Mouse (Mus musculus) MEL (cell line): ENCODE measurements around the gene Cnpy2. TPM values are rescaled to one million over a fixed set of nuclear protein-coding genes. Genes with fewer than 3 reads are reported as not detected.
A peak's percentile ranks its signal among the peaks of the same experiment; 100 is the strongest.

Experiments
- DNase-seq: peaks from one replicate; pipeline ENCODE4 v3.0.0; 2011; ENCODE audit warnings: low read depth, low spot score
- H3K27ac ChIP-seq: 2 replicates; pipeline ENCODE4 v1.5.1; 2012; ENCODE audit warnings: low read depth, mild to moderate bottlenecking, control low read depth, low read length, moderate library complexity; ENCODE audit not compliant: control insufficient read depth
- H3K27me3 ChIP-seq, 2 experiments: fragments of 150-350 bp in 1 of 2; sonication (generic) in 1 of 2; 2 replicates each; pipeline ENCODE4 v1.6.1; 2012; ENCODE audit warnings: low read length in 2 of 2, mild to moderate bottlenecking in 2 of 2, improper control_type of control experiment in 1 of 2, moderate library complexity in 1 of 2; ENCODE audit not compliant: insufficient read depth in 2 of 2, control insufficient read depth in 1 of 2
- H3K36me3 ChIP-seq, 2 experiments: 2 replicates each; pipeline ENCODE4 v1.6.1; 2012 to 2014; ENCODE audit warnings: low read length in 2 of 2, improper control_type of control experiment in 1 of 2, inconsistent platforms in 1 of 2, mild to moderate bottlenecking in 1 of 2; ENCODE audit not compliant: insufficient read depth in 2 of 2, control insufficient read depth in 1 of 2
- H3K4me1 ChIP-seq, 2 experiments: fragments of 150-350 bp in 1 of 2; sonication (generic) in 1 of 2; 2 replicates each; pipeline ENCODE4 v1.6.1; 2012; ENCODE audit warnings: low read length in 2 of 2, improper control_type of control experiment in 1 of 2, mild to moderate bottlenecking in 1 of 2; ENCODE audit not compliant: insufficient read depth in 2 of 2, control insufficient read depth in 1 of 2
- H3K4me3 ChIP-seq, 2 experiments: fragments of 150-350 bp in 1 of 2; sonication (generic) in 1 of 2; 2 replicates each; pipeline ENCODE4 v1.5.1; 2012; ENCODE audit warnings: low read depth in 2 of 2, low read length in 2 of 2, mild to moderate bottlenecking in 2 of 2, moderate library complexity in 2 of 2, control low read depth in 1 of 2, improper control_type of control experiment in 1 of 2; ENCODE audit not compliant: control insufficient read depth in 1 of 2, insufficient read depth in 1 of 2
- H3K79me2 ChIP-seq: 2 replicates; pipeline ENCODE4 v1.6.1; 2012; ENCODE audit warnings: mild to moderate bottlenecking, low read length, moderate library complexity; ENCODE audit not compliant: control insufficient read depth, poor library complexity, insufficient read depth
- H3K9ac ChIP-seq: 2 replicates; pipeline ENCODE4 v1.6.1; 2012; ENCODE audit warnings: low read depth, mild to moderate bottlenecking, control low read depth, low read length, moderate library complexity; ENCODE audit not compliant: control insufficient read depth, poor library complexity, severe bottlenecking
- H3K9me3 ChIP-seq: fragments of 150-350 bp; sonication (generic); replicated peaks from 2 replicates; pipeline ENCODE4 v1.6.1; 2012; ENCODE audit warnings: mild to moderate bottlenecking, low read length, improper control_type of control experiment, moderate library complexity; ENCODE audit not compliant: insufficient read depth
- BHLHE40 ChIP-seq: IDR thresholded peaks from 2 replicates; pipeline ENCODE4 v1.6.1; 2012; ENCODE audit warnings: low read depth, mild to moderate bottlenecking, inconsistent platforms, low read length, improper control_type of control experiment, borderline replicate concordance
- CTCF ChIP-seq, 3 experiments: IDR thresholded peaks in 2 of 3; conservative IDR thresholded peaks in 1 of 3; 2 replicates each; pipeline ENCODE4 v1.5.1; 2011 to 2012; ENCODE audit warnings: low read length in 3 of 3, low read depth in 2 of 3, mild to moderate bottlenecking in 2 of 3, improper control_type of control experiment in 1 of 3, inconsistent platforms in 1 of 3, mixed read lengths in 1 of 3, moderate library complexity in 1 of 3; ENCODE audit not compliant: control insufficient read depth in 1 of 3, insufficient read depth in 1 of 3, poor library complexity in 1 of 3, severe bottlenecking in 1 of 3
- EP300 ChIP-seq, 2 experiments: IDR thresholded peaks; 2 replicates each; pipeline ENCODE4 v1.6.1; 2011; ENCODE audit warnings: improper control_type of control experiment in 2 of 2, low read length in 2 of 2, low read depth in 1 of 2, mild to moderate bottlenecking in 1 of 2
- GATA1 ChIP-seq: IDR thresholded peaks from 2 replicates; pipeline ENCODE4 v1.6.1; 2011; ENCODE audit warnings: low read depth, low read length, improper control_type of control experiment
- HCFC1 ChIP-seq: IDR thresholded peaks from 2 replicates; pipeline ENCODE4 v1.6.1; 2012; ENCODE audit warnings: low read depth, mild to moderate bottlenecking, inconsistent platforms, low read length, improper control_type of control experiment, moderate library complexity
- KAT2A ChIP-seq: conservative IDR thresholded peaks from 2 replicates; pipeline ENCODE4 v1.6.1; 2012; ENCODE audit warnings: low read depth, low read length, improper control_type of control experiment, inconsistent platforms
- MAX ChIP-seq: IDR thresholded peaks from 2 replicates; pipeline ENCODE4 v1.6.1; 2011; ENCODE audit warnings: low read length, improper control_type of control experiment
- MEF2A ChIP-seq: IDR thresholded peaks from 2 replicates; pipeline ENCODE4 v1.6.1; 2014; ENCODE audit warnings: low read depth, mild to moderate bottlenecking, inconsistent platforms, low read length, improper control_type of control experiment; ENCODE audit not compliant: poor library complexity, insufficient replicate concordance, severe bottlenecking; ENCODE audit errors: extremely low read depth
- MXI1 ChIP-seq: IDR thresholded peaks from 2 replicates; pipeline ENCODE4 v1.6.1; 2011; ENCODE audit warnings: mild to moderate bottlenecking, low read depth, low read length, improper control_type of control experiment
- NRF1 ChIP-seq: IDR thresholded peaks from 2 replicates; pipeline ENCODE4 v1.6.1; 2014; ENCODE audit warnings: low read depth, mild to moderate bottlenecking, inconsistent platforms, low read length, improper control_type of control experiment, moderate library complexity; ENCODE audit not compliant: poor library complexity, insufficient read depth, severe bottlenecking
- POLR2A ChIP-seq, 2 experiments: IDR thresholded peaks; 2 replicates each; pipeline ENCODE4 v1.6.1; 2011 to 2012; ENCODE audit warnings: low read length in 2 of 2, mild to moderate bottlenecking in 2 of 2, control low read depth in 1 of 2, improper control_type of control experiment in 1 of 2, low read depth in 1 of 2, moderate library complexity in 1 of 2; ENCODE audit not compliant: control insufficient read depth in 1 of 2, insufficient read depth in 1 of 2, poor library complexity in 1 of 2
- POLR2AphosphoS2 ChIP-seq: IDR thresholded peaks from 2 replicates; pipeline ENCODE4 v1.6.1; 2011; ENCODE audit warnings: low read length, improper control_type of control experiment
- POLR2AphosphoS5 ChIP-seq: IDR thresholded peaks from 2 replicates; pipeline ENCODE4 v1.6.1; 2012; ENCODE audit warnings: low read depth, borderline replicate concordance, mild to moderate bottlenecking, inconsistent platforms, low read length, moderate library complexity, mixed read lengths
- RAD21 ChIP-seq: IDR thresholded peaks from 2 replicates; pipeline ENCODE4 v1.6.1; 2011; ENCODE audit warnings: mild to moderate bottlenecking, low read depth, low read length, improper control_type of control experiment
- SMC3 ChIP-seq: IDR thresholded peaks from 2 replicates; pipeline ENCODE4 v1.6.1; 2011; ENCODE audit warnings: low read depth, low read length, improper control_type of control experiment
- TBP ChIP-seq: IDR thresholded peaks from 2 replicates; pipeline ENCODE4 v1.8.0; 2011; ENCODE audit warnings: low read depth, low read length, improper control_type of control experiment
- ZC3H11A ChIP-seq: IDR thresholded peaks from 2 replicates; pipeline ENCODE4 v1.6.1; 2012; ENCODE audit warnings: low read depth, mild to moderate bottlenecking, inconsistent platforms, low read length, improper control_type of control experiment
- ZMIZ1 ChIP-seq: IDR thresholded peaks from 2 replicates; pipeline ENCODE4 v1.6.1; 2012; ENCODE audit warnings: low read depth, mild to moderate bottlenecking, inconsistent platforms, low read length, improper control_type of control experiment, moderate library complexity
- polyA plus RNA-seq, 2 experiments: library from polyadenylated mRNA; stranded (reverse) in 1 of 2; unstranded in 1 of 2; fragments of >175 nt in 1 of 2; fragments of >200 nt in 1 of 2; gene quantifications; 2 replicates each; pipeline versions ENCODE4 v1.2.1 to v1.2.4; 2012; ENCODE audit warnings: low replicate concordance in 2 of 2, low read depth in 1 of 2; ENCODE audit not compliant: insufficient read length in 2 of 2, insufficient read depth in 1 of 2, missing spikeins in 1 of 2
- total RNA-seq: library from RNA; depleted of rRNA; stranded (reverse); fragments of 300-350 nt; gene quantifications from 2 replicates; pipeline ENCODE4 v1.2.3, GENCODE M21; 2012

Cnpy2 gene
- total and polyA plus RNA-seq, 3 experiments = 98.1 to 107 TPM; not detected in 1

DNA sequence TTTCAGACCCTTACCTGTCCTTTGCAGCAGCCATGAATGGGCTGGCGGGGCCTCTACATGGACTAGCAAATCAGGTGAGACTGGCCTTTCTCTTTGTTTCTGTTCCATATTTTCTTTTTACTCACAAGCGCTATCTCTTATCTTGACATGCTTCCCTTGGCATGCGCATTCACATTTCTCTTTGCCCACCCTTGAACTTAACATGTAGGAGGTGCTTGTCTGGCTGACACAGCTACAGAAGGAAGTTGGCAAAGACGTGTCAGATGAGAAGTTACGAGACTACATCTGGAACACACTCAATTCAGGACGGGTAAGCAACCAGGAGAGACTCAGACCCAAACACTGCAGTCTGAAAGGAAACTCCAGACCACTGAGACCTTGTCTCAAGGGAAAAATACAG, 37.0 kb downstream of the Cnpy2 start:
- Histone ChIP-seq H3K9ac (no peak overlapping the region), H3K4me1 (no peaks in the 10 kb centered on the region), H3K4me3 (no peak overlapping the region), H3K27ac (no peak overlapping the region), H3K79me2 (no peaks in the 10 kb centered on the region), H3K36me3 (peaks cover 2 to 55% of the 10 kb centered on the region in 2 experiments; a peak in 3 of 4 replicates), H3K9me3 (no peaks in the 10 kb centered on the region), H3K27me3 (no peaks in the 10 kb centered on the region)
- TF ChIP-seq POLR2A (IDR thresholded peaks at IDR 0.05; ENCODE audit: control insufficient read depth in 1 of 2, insufficient read depth in 1 of 2, low read depth in 1 of 2, low read length in 2 of 2, poor library complexity in 1 of 2) (peak in 1 of 2 experiments; percentile 29; a peak in 1 of 4 replicates), GATA1 (no peak), NRF1 (peak; percentile 36; the same call in 1 of the 2 replicates), BHLHE40 (no peak), MXI1 (0 out of 2 replicates have a peak, but pooled peaks have one; percentile 34), HCFC1 (no peak), POLR2AphosphoS2 (peak; percentile 23; the same call in 1 of the 2 replicates)
- no peak for DNase-seq

DNA sequence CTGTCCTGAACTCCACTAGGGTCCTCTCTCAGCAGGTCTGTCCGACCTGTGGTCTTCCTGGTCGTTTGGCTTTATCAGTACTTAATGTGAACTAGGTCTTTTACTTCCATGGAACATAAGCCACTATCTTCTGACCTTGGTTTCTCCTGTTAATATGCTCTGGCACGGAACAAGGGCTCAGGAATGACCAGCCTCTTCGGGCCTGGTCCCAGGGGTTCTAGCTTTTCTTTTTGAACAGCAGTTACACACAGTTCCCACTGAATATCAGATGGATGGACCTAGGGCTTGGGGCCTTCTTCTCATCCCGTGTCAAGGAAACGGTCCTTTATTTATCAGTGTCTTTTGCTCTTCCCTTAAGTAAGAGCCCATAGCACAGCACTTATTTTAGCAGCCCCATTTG, 39.6 kb downstream of the Cnpy2 start:
- Histone ChIP-seq H3K4me3 (no peak overlapping the region), H3K27ac (no peak overlapping the region), H3K36me3 (peaks cover 7 to 39% of the 10 kb centered on the region in 2 experiments), H3K9me3 (no peaks in the 10 kb centered on the region)
- TF ChIP-seq KAT2A (no peak), HCFC1 (no peak), MAX (no peak), EP300 (IDR thresholded peaks at IDR 0.05; ENCODE audit: low read depth in 1 of 2, low read length in 2 of 2) (no peak), TBP (no peak), POLR2AphosphoS2 (0 out of 2 replicates have a peak, but pooled peaks have one; percentile 29), MXI1 (no peak), POLR2A (IDR thresholded peaks at IDR 0.05; ENCODE audit: control insufficient read depth in 1 of 2, insufficient read depth in 1 of 2, low read depth in 1 of 2, low read length in 2 of 2, poor library complexity in 1 of 2) (0 out of 4 replicates have a peak, but pooled peaks of 1 of the 2 experiments have one; percentile 13), MEF2A (no peak)
- TF ChIP-seq, all 39 proteins: peak for 2
- Histone ChIP-seq H3K4me1 (peaks cover 6 to 7% of the 10 kb centered on the region in 2 experiments), H3K9ac (no peak overlapping the region), H3K79me2 (no peaks in the 10 kb centered on the region), H3K27me3 (no peaks in the 10 kb centered on the region)
- no peak for DNase-seq

DNA sequence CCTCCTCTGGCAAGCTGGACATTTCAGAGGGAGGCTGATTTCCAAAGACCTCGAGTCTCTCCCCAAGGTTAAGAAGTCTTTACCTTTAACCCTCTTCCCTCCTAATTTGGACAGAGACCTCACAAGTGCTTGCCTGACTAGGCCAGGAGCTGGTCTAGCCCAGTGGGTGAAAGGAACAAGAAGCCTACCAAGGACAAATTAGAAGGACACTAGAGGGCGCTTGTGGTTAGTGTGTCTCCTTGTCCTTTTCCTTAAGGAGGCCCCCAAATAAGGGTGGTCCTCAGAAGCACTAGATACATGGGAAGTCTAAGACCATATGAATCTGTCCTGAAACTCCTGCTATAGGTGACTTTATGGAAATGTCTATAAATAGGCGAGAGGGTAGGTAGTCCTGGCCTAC, 40.3 kb downstream of the Cnpy2 start:
- Histone ChIP-seq H3K27me3 (no peaks in the 10 kb centered on the region), H3K9me3 (no peaks in the 10 kb centered on the region), H3K27ac (no peak overlapping the region), H3K4me1 (peaks cover 6 to 7% of the 10 kb centered on the region in 2 experiments), H3K9ac (no peak overlapping the region), H3K36me3 (peaks cover 7 to 33% of the 10 kb centered on the region in 2 experiments), H3K4me3 (no peak overlapping the region)
- TF ChIP-seq SMC3 (peak; percentile 48), ZMIZ1 (0 out of 2 replicates have a peak, but pooled peaks have one; percentile 13), ZC3H11A (no peak), RAD21 (peak; percentile 16), POLR2AphosphoS5 (no peak), CTCF (IDR thresholded peaks at IDR 0.05 in 2 of 3, conservative IDR thresholded peaks at IDR 0.05 in 1 of 3; ENCODE audit: control insufficient read depth in 1 of 3, insufficient read depth in 1 of 3, low read depth in 2 of 3, low read length in 3 of 3, poor library complexity in 1 of 3, severe bottlenecking in 1 of 3) (peak; percentile 37 to 62 (median 52))
- TF ChIP-seq, all 39 proteins: peak for 4
- no peaks in the 10 kb centered on the region; the same call in 1 of the 2 replicates for H3K79me2 ChIP-seq
- peak; percentile 66 for DNase-seq
